In genomic region chr7:109841618-109842418, GRCm38 (mm10) we compare ENCODE assay signal across 9 mouse cellular contexts. TPM values are rescaled to one million over a fixed set of nuclear protein-coding genes. Genes with fewer than 3 reads are reported as not detected.
DNase-seq lines count a peak whose midpoint lies in the region; ATAC-seq and TF ChIP-seq lines count a peak whose summit lies in the region.
"Had no signal": no experiment of that assay in that cellular context is flagged by ENCODE, and none has a peak within 500 bp of the region (broad histone marks: within the 10 kb centered on the region; RNA-seq: fewer than 3 reads in every experiment).

No protein-coding gene starts in this region.

- H3K9me3 ChIP-seq in forebrain, postnatal 0 days (ENCODE audit: low read length): no peaks in the 10 kb centered on the region

- peaks cover 3% of the 10 kb centered on the region; the same call in 1 of the 2 replicates for H3K4me1 ChIP-seq in forebrain, postnatal 0 days (ENCODE audit: insufficient read depth)

- WGBS in forebrain, postnatal 0 days: 52% methylated on average over 13 of the region's 13 CpGs

- no peaks in the 10 kb centered on the region for H3K27me3 ChIP-seq in forebrain, postnatal 0 days (ENCODE audit: insufficient read depth, low read length)
- H3K27me3 ChIP-seq: CH12.LX had no signal

- no peak overlapping the region for H3K9ac ChIP-seq in forebrain, postnatal 0 days

- H3K27ac ChIP-seq in forebrain, postnatal 0 days (ENCODE audit: low read depth, low read length): no peak overlapping the region

- ATAC-seq in forebrain, postnatal 0 days: peak; percentile 84

- no peak overlapping the region for H3K4me3 ChIP-seq in forebrain, postnatal 0 days (ENCODE audit: low read depth, low read length)

- TF ChIP-seq CTCF in forebrain, postnatal 0 days (IDR thresholded peaks at IDR 0.05; ENCODE audit: low read depth): no peak

- DNase-seq in frontal cortex, adult 2 months (ENCODE audit: extremely low spot score in 1 of 2, low spot score in 1 of 2): peak; percentile 13 to 41
- DNase-seq in frontal cortex, postnatal 25 days (ENCODE audit: low spot score in 2 of 2): no peak
- DNase-seq in Muller cell, postnatal 12 days (ENCODE audit: inconsistent ontology term): peak; percentile 58
- DNase-seq in forebrain, postnatal 0 days: peak; percentile 81
- peak; percentile 73 to 78 for DNase-seq in layer of hippocampus, postnatal 10 days (ENCODE audit: low spot score in 2 of 2)
- DNase-seq in thymus, postnatal 36 days: no peak
- no peak for DNase-seq in kidney, adult 18-20 months
- DNase-seq in natural killer cell, adult 2 months (ENCODE audit: low spot score in 2 of 2): no peak

- H3K36me3 ChIP-seq in forebrain, postnatal 0 days (ENCODE audit: insufficient read depth): no peaks in the 10 kb centered on the region

- H3K4me2 ChIP-seq in forebrain, postnatal 0 days (ENCODE audit: low read depth): no peak overlapping the region

RNA-seq across cellular contexts. Expression of gene Scube2, which starts 23.7 kb away (rescaled TPM):
- 2.4 TPM in 2 replicates for polyA plus RNA-seq in frontal cortex, adult 2 months (2012; rRNA removed)
- total RNA-seq in forebrain, postnatal 0 days (2014; rRNA removed): 1.8 TPM in 2 replicates
- polyA plus RNA-seq in forebrain, postnatal 0 days (2015; fragmentation: Nextera tagmentation; extraction: Ambion mirVana): 0.78 and 1.6 TPM in 2 replicates
- 1 to 10 TPM; 1.8 to 2.1 TPM for total RNA-seq in layer of hippocampus, postnatal 10 days (2021)
- total RNA-seq: CH12.LX had no signal

RNA-seq across cellular contexts. Expression of gene Nrip3, which starts 60.0 kb away (rescaled TPM):
- 148 and 152 TPM in 2 replicates for polyA plus RNA-seq in frontal cortex, adult 2 months (2012; rRNA removed)
- 23.6 and 43.4 TPM in 2 replicates for total RNA-seq in forebrain, postnatal 0 days (2014; rRNA removed)
- polyA plus RNA-seq in forebrain, postnatal 0 days (2015; fragmentation: Nextera tagmentation; extraction: Ambion mirVana): 14.8 and 21.9 TPM in 2 replicates
- 100 to 1,000 TPM; 168 to 170 TPM for total RNA-seq in layer of hippocampus, postnatal 10 days (2021)

Comparison
In these comparisons a context has a peak if more than half of its experiments do, and no peak if none do; other contexts are left out.
1. DNase-seq: peak in frontal cortex, adult 2 months (2 of 2), Muller cell, postnatal 12 days (single experiment), forebrain, postnatal 0 days (single experiment) and layer of hippocampus, postnatal 10 days (2 of 2); none in frontal cortex, postnatal 25 days (0 of 2), thymus, postnatal 36 days (0 of 2), kidney, adult 18-20 months (single experiment) and natural killer cell, adult 2 months (0 of 2).